Mouse (Mus musculus) stomach, postnatal 0 days (tissue): Measurements from ENCODE around the gene Lrrc63.

Experiments used
- CTCF ChIP-seq: IDR thresholded peaks from 2 replicates; pipeline ENCODE4 v1.5.1; 2016; ENCODE audit warnings: antibody characterized with exemption, low read depth, mild to moderate bottlenecking, moderate library complexity
- EP300 ChIP-seq: optimal IDR thresholded peaks from 2 replicates; pipeline ENCODE3; 2016; ENCODE audit warnings: antibody characterized with exemption

DNA sequence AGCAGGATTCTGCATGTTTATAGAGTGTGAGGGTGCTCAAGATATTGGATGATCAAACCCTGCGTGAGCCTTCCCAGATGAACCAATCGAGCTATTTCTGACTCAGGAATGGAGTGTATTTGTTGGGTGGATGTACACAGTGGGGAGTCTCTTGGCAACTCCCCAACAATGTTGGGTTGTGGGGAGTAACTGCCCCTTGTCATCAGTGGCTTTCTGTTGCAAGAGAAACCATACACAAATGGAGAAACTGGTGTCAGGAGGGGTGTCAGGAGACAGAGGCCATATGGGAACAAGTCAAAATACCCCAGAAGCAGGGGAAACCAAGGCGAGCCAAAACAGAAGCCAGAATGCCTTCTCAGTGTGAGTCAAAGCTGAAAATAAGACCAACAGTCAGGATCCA lies 20.5 kb upstream of the Lrrc63 start:
- TF ChIP-seq CTCF (no peak), EP300 (no peak)
